Mouse (Mus musculus) monocyte, adult 5-6 weeks (primary cell): ENCODE results near the gene Atp5j2. TPM values are rescaled to one million over a fixed set of nuclear protein-coding genes. Genes with fewer than 3 reads are reported as not detected.
A peak's percentile ranks its signal among the peaks of the same experiment; 100 is the strongest.

Experiments used
- ATAC-seq: fragments of 153-309, 156-312 bp; replicated peaks from 2 replicates; pipeline ENCODE4 v1.8.0; 2017; ENCODE audit warnings: mild to moderate bottlenecking; ENCODE audit not compliant: low TSS enrichment, insufficient number of reproducible peaks, severe bottlenecking, poor library complexity, low FRiP score
- total RNA-seq: library from RNA; stranded (forward); fragments of 200-1000, 200-491, 200-594 nt; gene quantifications from 3 replicates; pipeline ENCODE4 v1.2.3, GENCODE M21; 2017

The Atp5j2 gene
- total RNA-seq, 1 experiment from 2014 or later, result 131 TPM

- peak; percentile 81 for ATAC-seq
Observed at GRCm38 (mm10) chr5:145139571-145140519, 52.0 kb downstream of the Atp5j2 start, which contains the start of the genes Pdap1 and Bud31. Gene Pdap1 (minus strand): TSS chr5:145140238. Gene Bud31 (plus strand): TSS chr5:145140362.

- no peak for ATAC-seq
Observed at GRCm38 (mm10) chr5:145138836-145139235, 53.0 kb downstream of the Atp5j2 start.

Other genes with a start within 250 kb of the Atp5j2 start
- 11.8 to 23.2 TPM (median 17.6 TPM) in 3 replicates for gene Smurf1, start 226.2 kb downstream of the Atp5j2 start, total RNA-seq
- not detected in 3 replicates for gene Gm4871, start 159.3 kb downstream of the Atp5j2 start, total RNA-seq
- gene 1700018F24Rik, start 149.1 kb downstream of the Atp5j2 start, total RNA-seq, result not detected in 3 replicates
- 79.3 to 85.9 TPM (median 81.0 TPM) in 3 replicates for gene Arpc1a, start 108.2 kb downstream of the Atp5j2 start, total RNA-seq
- not detected in 3 replicates for gene Kpna7, start 108.0 kb downstream of the Atp5j2 start, total RNA-seq
- 406 to 524 TPM (median 463 TPM) in 3 replicates for gene Arpc1b, start 77.8 kb downstream of the Atp5j2 start, total RNA-seq
- 93.1 to 106 TPM (median 95.5 TPM) in 3 replicates for gene Pdap1, start 51.8 kb downstream of the Atp5j2 start, total RNA-seq
- 212 to 285 TPM (median 240 TPM) in 3 replicates for gene Bud31, start 51.7 kb downstream of the Atp5j2 start, total RNA-seq
- 14.4 to 20.3 TPM (median 16.1 TPM) in 3 replicates for gene Ptcd1, start 25.0 kb downstream of the Atp5j2 start, total RNA-seq
- 24.9 to 38.9 TPM (median 31.3 TPM) in 3 replicates for gene Cpsf4, start 24.8 kb downstream of the Atp5j2 start, total RNA-seq
- 44.2 to 69.7 TPM (median 65.2 TPM) in 3 replicates for gene Zkscan14, start 9.8 kb upstream of the Atp5j2 start, total RNA-seq
- 6.5 to 10.6 TPM (median 9.0 TPM) in 3 replicates for gene Zkscan5, start 12.5 kb upstream of the Atp5j2 start, total RNA-seq
- gene Zfp655, start 39.7 kb upstream of the Atp5j2 start, total RNA-seq, result 54.6 to 56.2 TPM (median 55.3 TPM) in 3 replicates
- 10.4 to 12.5 TPM (median 10.6 TPM) in 3 replicates for gene Zscan25, start 88.4 kb upstream of the Atp5j2 start, total RNA-seq
- gene Cyp3a57, start 153.2 kb upstream of the Atp5j2 start, total RNA-seq, result not detected in 3 replicates